Mouse (Mus musculus) lung, adult 2 months (tissue): ENCODE results near the gene Pltp. TPM values are rescaled to one million over a fixed set of nuclear protein-coding genes. Genes with fewer than 3 reads are reported as not detected.
A peak's percentile ranks its signal among the peaks of the same experiment; 100 is the strongest.

Experiments used
- DNase-seq: peaks from one replicate; pipeline ENCODE4 v3.0.0; 2022
- H3K4me1 ChIP-seq: fragments of 200-500 bp; 2 replicates; pipeline ENCODE4 v1.6.1; 2011; ENCODE audit warnings: low read length; ENCODE audit not compliant: control insufficient read depth, insufficient read depth
- H3K4me3 ChIP-seq: fragments of 200-500 bp; replicated peaks from 2 replicates; pipeline ENCODE3; 2011; ENCODE audit warnings: low read depth, mild to moderate bottlenecking, control low read depth, low read length; ENCODE audit errors: extremely low read depth
- CTCF ChIP-seq: fragments of 200-500 bp; IDR thresholded peaks from 2 replicates; pipeline ENCODE4 v1.5.1; 2011; ENCODE audit warnings: mild to moderate bottlenecking, low read length, control low read depth; ENCODE audit not compliant: insufficient read depth
- POLR2A ChIP-seq: fragments of 200-500 bp; IDR thresholded peaks from 2 replicates; pipeline ENCODE4 v1.6.1; 2011; ENCODE audit warnings: low read depth, mild to moderate bottlenecking, control low read depth, low read length, borderline replicate concordance; ENCODE audit errors: extremely low read depth
- whole genome bisulfite sequencing: fragments of 180-500 bp; shearing (Covaris S2); methylation state at CpG from one replicate; pipeline ENCODE4 v1.1.7; 2018; 5-methylcytosine and 5-hydroxymethylcytosine counted together
- polyA plus RNA-seq: library from polyadenylated mRNA; depleted of rRNA; stranded (reverse); fragments of >200 nt; gene quantifications from 2 replicates; pipeline ENCODE4 v1.2.3, GENCODE M21; 2012

The Pltp gene
- polyA plus RNA-seq, 1 experiment: 873 TPM

- no peak for TF ChIP-seq POLR2A
- no peak for TF ChIP-seq CTCF
- DNase-seq: no peak
- 82% methylated on average over 6 of the region's 6 CpGs for WGBS
- Histone ChIP-seq H3K4me3 (no peak overlapping the region), H3K4me1 (no peaks in the 10 kb centered on the region)
These were observed 35.2 kb upstream of the Pltp start for GRCm38 (mm10) chr2:164892696-164893216.

GRCm38 (mm10) chr2:164891908-164892695 is 34.6 kb upstream of the Pltp start:
- WGBS: 81% methylated on average over 15 of the region's 15 CpGs
- no peak for DNase-seq
- TF ChIP-seq CTCF: no peak
- no peak for TF ChIP-seq POLR2A
- no peaks in the 10 kb centered on the region for H3K4me1 ChIP-seq
- H3K4me3 ChIP-seq: no peak overlapping the region

DNA sequence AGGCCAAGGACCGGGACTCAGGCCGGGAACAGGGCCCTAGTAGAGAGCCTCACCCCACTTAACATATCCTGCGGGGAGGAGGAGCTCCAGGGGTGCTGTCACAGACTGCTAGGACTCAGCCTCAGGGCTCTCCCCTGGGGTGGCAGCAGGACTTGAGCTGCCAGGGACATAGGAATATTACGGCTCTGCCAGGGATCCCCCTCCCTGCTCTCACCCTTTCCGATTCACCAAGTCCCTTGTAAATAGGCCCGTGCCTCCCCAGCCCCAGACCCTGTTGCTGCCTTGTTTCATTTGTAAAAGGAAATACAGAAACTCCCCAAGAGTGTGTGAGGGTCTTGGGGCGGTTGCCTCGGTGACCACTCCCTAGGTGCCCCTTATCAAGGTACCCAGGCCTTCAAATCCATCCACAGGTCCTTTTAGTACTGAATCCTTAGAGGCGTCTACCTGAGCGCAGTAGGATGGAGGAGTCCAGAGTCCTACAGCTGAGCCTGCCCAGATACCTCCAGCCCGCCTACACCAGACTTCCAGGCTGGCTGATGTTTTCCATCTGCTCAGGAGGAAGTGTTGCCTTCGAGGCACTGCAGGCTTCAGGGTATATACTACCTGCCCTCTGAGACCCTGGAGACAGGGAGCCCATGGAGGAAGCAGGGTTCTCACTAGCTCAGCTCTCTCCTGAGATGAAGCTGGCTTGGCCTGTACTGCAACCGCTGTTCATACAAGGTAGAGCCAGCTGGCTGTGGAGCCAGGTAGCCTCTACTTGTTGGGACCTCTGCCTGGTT is 33.7 kb upstream of the Pltp start:
- Histone ChIP-seq H3K4me3 (no peak overlapping the region), H3K4me1 (no peaks in the 10 kb centered on the region)
- DNase-seq: no peak
- TF ChIP-seq CTCF (no peak), POLR2A (no peak)
- 79% methylated on average over 13 of the region's 13 CpGs for WGBS

DNA sequence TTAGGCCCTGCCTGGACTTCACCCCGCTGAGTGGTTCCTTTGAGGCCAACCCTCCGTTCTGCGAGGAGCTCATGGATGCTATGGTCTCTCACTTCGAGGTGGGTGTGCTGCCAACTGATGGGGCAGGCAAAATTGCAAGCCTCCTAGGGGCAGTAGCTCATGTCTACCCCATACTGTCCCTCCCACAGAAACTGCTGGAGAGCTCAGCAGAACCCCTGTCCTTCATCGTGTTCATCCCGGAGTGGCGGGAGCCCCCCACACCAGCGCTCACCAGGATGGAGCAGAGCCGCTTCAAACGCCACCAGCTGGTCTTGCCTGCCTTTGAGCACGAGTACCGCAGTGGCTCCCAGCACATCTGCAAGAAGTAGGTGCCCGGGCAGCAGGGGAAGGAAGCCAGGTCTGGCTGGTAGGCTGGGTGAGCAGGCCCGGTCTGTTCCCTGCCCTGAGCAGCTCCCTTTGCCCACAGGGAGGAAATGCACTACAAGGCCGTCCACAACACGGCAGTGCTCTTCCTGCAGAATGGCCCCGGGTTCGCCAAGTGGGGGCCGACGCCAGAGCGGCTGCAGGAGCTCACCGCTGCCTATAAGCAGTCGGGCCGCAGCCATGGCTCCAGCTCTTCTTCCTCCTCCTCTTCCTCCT is 33.0 kb upstream of the Pltp start:
- WGBS: 88% methylated on average over 24 of the region's 24 CpGs
- Histone ChIP-seq H3K4me3 (no peak overlapping the region), H3K4me1 (no peaks in the 10 kb centered on the region)
- TF ChIP-seq POLR2A (no peak), CTCF (no peak)
- DNase-seq: no peak

- Histone ChIP-seq H3K4me1 (no peaks in the 10 kb centered on the region), H3K4me3 (no peak overlapping the region)
- 81% methylated on average over 2 of the region's 2 CpGs for WGBS
- DNase-seq: no peak
- TF ChIP-seq POLR2A (no peak), CTCF (no peak)
These were observed 32.4 kb upstream of the Pltp start for GRCm38 (mm10) chr2:164889960-164890359.

DNA sequence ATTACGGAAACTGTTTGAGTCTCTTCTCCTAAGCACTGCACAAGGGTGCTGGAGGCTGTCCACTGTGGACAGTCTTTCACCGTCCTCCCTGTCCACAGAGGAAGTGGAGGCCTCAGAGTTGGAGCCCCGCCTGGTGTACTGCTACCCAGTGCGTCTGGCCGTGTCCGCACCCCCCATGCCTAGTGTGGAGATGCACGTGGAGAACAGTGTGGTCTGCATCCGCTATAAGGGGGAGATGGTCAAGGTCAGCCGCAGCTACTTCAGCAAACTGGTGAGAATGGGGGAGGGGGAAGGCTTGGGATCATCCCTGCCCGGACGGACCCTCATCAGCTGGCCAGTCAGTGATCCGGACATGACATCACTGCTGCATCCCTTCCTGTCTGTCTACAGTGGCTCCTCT is 31.5 kb upstream of the Pltp start:
- no peak for DNase-seq
- TF ChIP-seq POLR2A (no peak), CTCF (no peak)
- H3K4me1 ChIP-seq: no peaks in the 10 kb centered on the region
- no peak overlapping the region for H3K4me3 ChIP-seq
- WGBS: 67% methylated on average over 12 of the region's 12 CpGs

GRCm38 (mm10) chr2:164886617-164887016 is 29.1 kb upstream of the Pltp start:
- TF ChIP-seq POLR2A (no peak), CTCF (no peak)
- WGBS: 94% methylated on average over 10 of the region's 10 CpGs
- Histone ChIP-seq H3K4me3 (no peak overlapping the region), H3K4me1 (no peaks in the 10 kb centered on the region)
- DNase-seq: no peak

DNA sequence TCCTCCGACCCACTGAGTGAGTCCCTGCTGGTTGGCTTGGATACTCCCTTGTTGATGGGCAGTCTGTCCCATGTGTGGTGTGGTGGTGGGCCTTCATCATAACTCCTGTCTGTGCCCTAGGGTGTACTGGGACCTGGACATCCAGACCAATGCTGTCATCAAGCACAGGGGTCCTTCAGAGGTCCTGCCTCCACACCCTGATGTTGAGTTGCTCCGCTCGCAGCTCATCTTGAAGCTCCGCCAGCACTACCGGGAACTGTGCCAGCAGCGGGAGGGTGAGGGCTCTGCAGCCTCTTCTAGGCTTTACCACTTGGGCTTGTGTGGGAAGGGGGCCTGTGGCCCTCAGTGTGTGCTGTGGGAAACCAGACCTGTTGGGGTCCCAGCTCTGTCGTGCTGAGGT is 28.3 kb upstream of the Pltp start:
- Histone ChIP-seq H3K4me3 (no peak overlapping the region), H3K4me1 (peaks cover 4% of the 10 kb centered on the region; the same call in 1 of the 2 replicates)
- TF ChIP-seq POLR2A: no peak
- no peak for TF ChIP-seq CTCF
- 26% methylated on average over 7 of the region's 7 CpGs for WGBS
- DNase-seq: peak; percentile 58

- WGBS: 79% methylated on average over 9 of the region's 9 CpGs
- Histone ChIP-seq H3K4me3 (no peak overlapping the region), H3K4me1 (peaks cover 6% of the 10 kb centered on the region)
- TF ChIP-seq CTCF (no peak), POLR2A (no peak)
- no peak for DNase-seq
These were observed 25.1 kb upstream of the Pltp start for GRCm38 (mm10) chr2:164882619-164883018.
